Mouse (Mus musculus) adrenal gland, postnatal 0 days (tissue): Measurements from ENCODE around the gene Esd. TPM values are rescaled to one million over a fixed set of nuclear protein-coding genes. Genes with fewer than 3 reads are reported as not detected.

Experiments used
- polyA plus RNA-seq: library from polyadenylated mRNA; unstranded; fragments of >200 nt; fragmentation: Nextera tagmentation; extraction: Ambion mirVana; gene quantifications from 2 replicates; pipeline ENCODE4 v1.2.1, GENCODE M21; 2015

The Esd gene
- 381 and 460 TPM in 2 replicates for polyA plus RNA-seq

GRCm38 (mm10) chr14:74732079-74732783 lies at the start of gene Esd:
TSS of gene Esd (plus strand) at chr14:74732297.

Other genes starting within 250 kb of the Esd start
- 0.39 and 0.74 TPM in 2 replicates for gene Htr2a, start 91.5 kb upstream of the Esd start, polyA plus RNA-seq
- gene Lrch1, start 215.6 kb downstream of the Esd start, polyA plus RNA-seq = 6.9 and 9.7 TPM in 2 replicates